Mouse (Mus musculus) MEL (cell line): ENCODE results near the gene Clec3b. TPM values are rescaled to one million over a fixed set of nuclear protein-coding genes. Genes with fewer than 3 reads are reported as not detected.
A peak's percentile ranks its signal among the peaks of the same experiment; 100 is the strongest.

ENCODE experiments used
- DNase-seq: peaks from one replicate; pipeline ENCODE4 v3.0.0; 2011; ENCODE audit warnings: low read depth, low spot score
- H3K27ac ChIP-seq: 2 replicates; pipeline ENCODE4 v1.5.1; 2012; ENCODE audit warnings: low read depth, mild to moderate bottlenecking, control low read depth, low read length, moderate library complexity; ENCODE audit not compliant: control insufficient read depth
- H3K27me3 ChIP-seq, 2 experiments: fragments of 150-350 bp in 1 of 2; sonication (generic) in 1 of 2; 2 replicates each; pipeline ENCODE4 v1.6.1; 2012; ENCODE audit warnings: low read length in 2 of 2, mild to moderate bottlenecking in 2 of 2, improper control_type of control experiment in 1 of 2, moderate library complexity in 1 of 2; ENCODE audit not compliant: insufficient read depth in 2 of 2, control insufficient read depth in 1 of 2
- H3K36me3 ChIP-seq, 2 experiments: 2 replicates each; pipeline ENCODE4 v1.6.1; 2012 to 2014; ENCODE audit warnings: low read length in 2 of 2, improper control_type of control experiment in 1 of 2, inconsistent platforms in 1 of 2, mild to moderate bottlenecking in 1 of 2; ENCODE audit not compliant: insufficient read depth in 2 of 2, control insufficient read depth in 1 of 2
- H3K4me1 ChIP-seq, 2 experiments: fragments of 150-350 bp in 1 of 2; sonication (generic) in 1 of 2; 2 replicates each; pipeline ENCODE4 v1.6.1; 2012; ENCODE audit warnings: low read length in 2 of 2, improper control_type of control experiment in 1 of 2, mild to moderate bottlenecking in 1 of 2; ENCODE audit not compliant: insufficient read depth in 2 of 2, control insufficient read depth in 1 of 2
- H3K4me3 ChIP-seq, 2 experiments: fragments of 150-350 bp in 1 of 2; sonication (generic) in 1 of 2; 2 replicates each; pipeline ENCODE4 v1.5.1; 2012; ENCODE audit warnings: low read depth in 2 of 2, low read length in 2 of 2, mild to moderate bottlenecking in 2 of 2, moderate library complexity in 2 of 2, control low read depth in 1 of 2, improper control_type of control experiment in 1 of 2; ENCODE audit not compliant: control insufficient read depth in 1 of 2, insufficient read depth in 1 of 2
- H3K79me2 ChIP-seq: 2 replicates; pipeline ENCODE4 v1.6.1; 2012; ENCODE audit warnings: mild to moderate bottlenecking, low read length, moderate library complexity; ENCODE audit not compliant: control insufficient read depth, poor library complexity, insufficient read depth
- H3K9ac ChIP-seq: 2 replicates; pipeline ENCODE4 v1.6.1; 2012; ENCODE audit warnings: low read depth, mild to moderate bottlenecking, control low read depth, low read length, moderate library complexity; ENCODE audit not compliant: control insufficient read depth, poor library complexity, severe bottlenecking
- H3K9me3 ChIP-seq: fragments of 150-350 bp; sonication (generic); replicated peaks from 2 replicates; pipeline ENCODE4 v1.6.1; 2012; ENCODE audit warnings: mild to moderate bottlenecking, low read length, improper control_type of control experiment, moderate library complexity; ENCODE audit not compliant: insufficient read depth
- BHLHE40 ChIP-seq: IDR thresholded peaks from 2 replicates; pipeline ENCODE4 v1.6.1; 2012; ENCODE audit warnings: low read depth, mild to moderate bottlenecking, inconsistent platforms, low read length, improper control_type of control experiment, borderline replicate concordance
- CHD1 ChIP-seq: IDR thresholded peaks from 2 replicates; pipeline ENCODE4 v1.6.1; 2012; ENCODE audit warnings: low read depth, mild to moderate bottlenecking, inconsistent platforms, low read length, improper control_type of control experiment
- ETS1 ChIP-seq: IDR thresholded peaks from 2 replicates; pipeline ENCODE4 v1.6.1; 2012; ENCODE audit warnings: low read depth, mild to moderate bottlenecking, inconsistent platforms, low read length, improper control_type of control experiment, moderate library complexity
- HCFC1 ChIP-seq: IDR thresholded peaks from 2 replicates; pipeline ENCODE4 v1.6.1; 2012; ENCODE audit warnings: low read depth, mild to moderate bottlenecking, inconsistent platforms, low read length, improper control_type of control experiment, moderate library complexity
- KAT2A ChIP-seq: conservative IDR thresholded peaks from 2 replicates; pipeline ENCODE4 v1.6.1; 2012; ENCODE audit warnings: low read depth, low read length, improper control_type of control experiment, inconsistent platforms
- MAX ChIP-seq: IDR thresholded peaks from 2 replicates; pipeline ENCODE4 v1.6.1; 2011; ENCODE audit warnings: low read length, improper control_type of control experiment
- MXI1 ChIP-seq: IDR thresholded peaks from 2 replicates; pipeline ENCODE4 v1.6.1; 2011; ENCODE audit warnings: mild to moderate bottlenecking, low read depth, low read length, improper control_type of control experiment
- MYB ChIP-seq: IDR thresholded peaks from 2 replicates; pipeline ENCODE4 v1.6.1; 2011; ENCODE audit warnings: mild to moderate bottlenecking, low read depth, low read length, improper control_type of control experiment
- MYC ChIP-seq: IDR thresholded peaks from 2 replicates; pipeline ENCODE4 v1.6.1; 2011; ENCODE audit warnings: low read depth, mild to moderate bottlenecking, low read length, improper control_type of control experiment, moderate library complexity
- NELFE ChIP-seq: IDR thresholded peaks from 2 replicates; pipeline ENCODE4 v1.6.1; 2011; ENCODE audit warnings: low read depth, low read length, improper control_type of control experiment
- NRF1 ChIP-seq: IDR thresholded peaks from 2 replicates; pipeline ENCODE4 v1.6.1; 2014; ENCODE audit warnings: low read depth, mild to moderate bottlenecking, inconsistent platforms, low read length, improper control_type of control experiment, moderate library complexity; ENCODE audit not compliant: poor library complexity, insufficient read depth, severe bottlenecking
- RCOR1 ChIP-seq: IDR thresholded peaks from 2 replicates; pipeline ENCODE4 v1.6.1; 2012; ENCODE audit warnings: low read depth, mild to moderate bottlenecking, inconsistent platforms, low read length, improper control_type of control experiment
- SIN3A ChIP-seq: IDR thresholded peaks from 2 replicates; pipeline ENCODE4 v1.6.1; 2012; ENCODE audit warnings: low read length, improper control_type of control experiment, inconsistent platforms
- SMC3 ChIP-seq: IDR thresholded peaks from 2 replicates; pipeline ENCODE4 v1.6.1; 2011; ENCODE audit warnings: low read depth, low read length, improper control_type of control experiment
- TAL1 ChIP-seq: IDR thresholded peaks from 2 replicates; pipeline ENCODE4 v1.6.1; 2012; ENCODE audit warnings: mild to moderate bottlenecking, inconsistent platforms, low read length, moderate library complexity, mixed read lengths
- TBP ChIP-seq: IDR thresholded peaks from 2 replicates; pipeline ENCODE4 v1.8.0; 2011; ENCODE audit warnings: low read depth, low read length, improper control_type of control experiment
- ZKSCAN1 ChIP-seq: IDR thresholded peaks from 2 replicates; pipeline ENCODE4 v1.6.1; 2012; ENCODE audit warnings: low read depth, mild to moderate bottlenecking, inconsistent platforms, low read length, improper control_type of control experiment, moderate library complexity
- polyA plus RNA-seq, 2 experiments: library from polyadenylated mRNA; stranded (reverse) in 1 of 2; unstranded in 1 of 2; fragments of >175 nt in 1 of 2; fragments of >200 nt in 1 of 2; gene quantifications; 2 replicates each; pipeline versions ENCODE4 v1.2.1 to v1.2.4; 2012; ENCODE audit warnings: low replicate concordance in 2 of 2, low read depth in 1 of 2; ENCODE audit not compliant: insufficient read length in 2 of 2, insufficient read depth in 1 of 2, missing spikeins in 1 of 2
- total RNA-seq: library from RNA; depleted of rRNA; stranded (reverse); fragments of 300-350 nt; gene quantifications from 2 replicates; pipeline ENCODE4 v1.2.3, GENCODE M21; 2012

The Clec3b gene
- total and polyA plus RNA-seq, 3 experiments = 0.24 TPM; not detected in 2

- no peaks in the 10 kb centered on the region for H3K27me3 ChIP-seq
- peaks cover 2 to 8% of the 10 kb centered on the region in 2 experiments; a peak in 2 of 4 replicates for H3K4me1 ChIP-seq
- no peak for TF ChIP-seq CHD1
- TF ChIP-seq MAX = no peak
- TF ChIP-seq KAT2A = no peak
- H3K9ac ChIP-seq = no peak overlapping the region
- no peak overlapping the region for H3K4me3 ChIP-seq
- no peak overlapping the region for H3K27ac ChIP-seq
- no peak for DNase-seq
- peaks cover 0 to 6% of the 10 kb centered on the region in 2 experiments; a peak in 2 of 4 replicates for H3K36me3 ChIP-seq
- H3K79me2 ChIP-seq = no peaks in the 10 kb centered on the region
- H3K9me3 ChIP-seq = no peaks in the 10 kb centered on the region
Observed at GRCm38 (mm10) chr9:123148430-123148829, 2.3 kb upstream of the Clec3b start.

GRCm38 (mm10) chr9:123151561-123151960 lies 815 bp downstream of the Clec3b start:
- H3K79me2 ChIP-seq = no peaks in the 10 kb centered on the region
- H3K27me3 ChIP-seq = no peaks in the 10 kb centered on the region
- DNase-seq = no peak
- no peak overlapping the region for H3K4me3 ChIP-seq
- no peaks in the 10 kb centered on the region for H3K9me3 ChIP-seq
- H3K9ac ChIP-seq = peak overlapping the region; percentile 38
- peaks cover 0 to 6% of the 10 kb centered on the region in 2 experiments; a peak in 2 of 4 replicates for H3K36me3 ChIP-seq
- peaks cover 2 to 8% of the 10 kb centered on the region in 2 experiments; a peak in 2 of 4 replicates for H3K4me1 ChIP-seq
- peak overlapping the region; percentile 28; the same call in 1 of the 2 replicates for H3K27ac ChIP-seq
- TF ChIP-seq MYB = no peak
- no peak for TF ChIP-seq ZKSCAN1
- no peak for TF ChIP-seq CHD1
- TF ChIP-seq TAL1 = no peak
- no peak for TF ChIP-seq NELFE
- no peak for TF ChIP-seq HCFC1
- no peak for TF ChIP-seq BHLHE40
- TF ChIP-seq RCOR1 = no peak
- no peak for TF ChIP-seq MYC
- TF ChIP-seq TBP = no peak
- no peak for TF ChIP-seq KAT2A
- TF ChIP-seq SIN3A = no peak
- TF ChIP-seq MAX = no peak
- no peak for TF ChIP-seq MXI1
- no peak for TF ChIP-seq NRF1
- TF ChIP-seq ETS1 = no peak
- no peak for TF ChIP-seq SMC3
